Mouse (Mus musculus) limb, embryonic 12.5 days (tissue): ENCODE data around the gene Rhd. TPM values are rescaled to one million over a fixed set of nuclear protein-coding genes. Genes with fewer than 3 reads are reported as not detected.

ENCODE experiments used
- ATAC-seq: fragments of 200-750 bp; cut with Nextera tagmentation; 2 replicates; pipeline ENCODE4 v1.8.0; 2017; ENCODE audit warnings: low read depth, moderate TSS enrichment; ENCODE audit not compliant: insufficient number of reproducible peaks, insufficient read depth, low FRiP score, low TSS enrichment
- H3K27ac ChIP-seq: fragments of 300-500 bp; sonication (generic); 2 replicates; pipeline ENCODE4 v1.5.1; 2016; ENCODE audit warnings: mild to moderate bottlenecking, moderate library complexity
- H3K27me3 ChIP-seq: fragments of 300-500 bp; sonication (generic); 2 replicates; pipeline ENCODE4 v1.6.1; 2016; ENCODE audit warnings: mild to moderate bottlenecking, moderate library complexity
- H3K36me3 ChIP-seq: fragments of 300-500 bp; sonication (generic); 2 replicates; pipeline ENCODE4 v1.6.1; 2016; ENCODE audit warnings: mild to moderate bottlenecking, moderate library complexity
- H3K4me1 ChIP-seq: fragments of 300-500 bp; sonication (generic); replicated peaks from 2 replicates; pipeline ENCODE4 v1.6.1; 2016
- H3K4me2 ChIP-seq: fragments of 300-500 bp; sonication (generic); 2 replicates; pipeline ENCODE4 v1.6.1; 2016; ENCODE audit warnings: mild to moderate bottlenecking, moderate library complexity
- H3K4me3 ChIP-seq: fragments of 300-500 bp; sonication (generic); replicated peaks from 2 replicates; pipeline ENCODE4 v1.5.1; 2016; ENCODE audit warnings: mild to moderate bottlenecking
- H3K9ac ChIP-seq: fragments of 300-500 bp; sonication (generic); replicated peaks from 2 replicates; pipeline ENCODE4 v1.6.1; 2016; ENCODE audit warnings: mild to moderate bottlenecking, moderate library complexity
- H3K9me3 ChIP-seq: fragments of 300-500 bp; sonication (generic); 2 replicates; pipeline ENCODE4 v1.6.1; 2016; ENCODE audit warnings: mild to moderate bottlenecking, moderate library complexity
- WGBS: fragments of 180-500 bp; shearing (Covaris S2); methylation state at CpG from one replicate; pipeline ENCODE4 v1.1.7; 2016; 5-methylcytosine and 5-hydroxymethylcytosine counted together
- polyA plus RNA-seq: library from polyadenylated mRNA; unstranded; fragments of >200 nt; fragmentation: Nextera tagmentation; extraction: Ambion mirVana; gene quantifications from 2 replicates; pipeline ENCODE4 v1.2.1, GENCODE M21; 2016

Rhd gene
- polyA plus RNA-seq, 1 experiment from 2014 or later = 7.8 TPM

GRCm38 (mm10) chr4:134843566-134843965, 20.8 kb upstream of the Rhd start:
- H3K4me3 ChIP-seq = no peak overlapping the region
- ATAC-seq = no peak
- no peak overlapping the region for H3K27ac ChIP-seq
- no peaks in the 10 kb centered on the region for H3K36me3 ChIP-seq
- H3K9ac ChIP-seq = no peak overlapping the region
- H3K4me2 ChIP-seq = no peak overlapping the region
- H3K27me3 ChIP-seq = no peaks in the 10 kb centered on the region
- peaks cover 12% of the 10 kb centered on the region for H3K4me1 ChIP-seq
- WGBS = 87% methylated on average over 4 of the region's 4 CpGs
- no peaks in the 10 kb centered on the region for H3K9me3 ChIP-seq

DNA sequence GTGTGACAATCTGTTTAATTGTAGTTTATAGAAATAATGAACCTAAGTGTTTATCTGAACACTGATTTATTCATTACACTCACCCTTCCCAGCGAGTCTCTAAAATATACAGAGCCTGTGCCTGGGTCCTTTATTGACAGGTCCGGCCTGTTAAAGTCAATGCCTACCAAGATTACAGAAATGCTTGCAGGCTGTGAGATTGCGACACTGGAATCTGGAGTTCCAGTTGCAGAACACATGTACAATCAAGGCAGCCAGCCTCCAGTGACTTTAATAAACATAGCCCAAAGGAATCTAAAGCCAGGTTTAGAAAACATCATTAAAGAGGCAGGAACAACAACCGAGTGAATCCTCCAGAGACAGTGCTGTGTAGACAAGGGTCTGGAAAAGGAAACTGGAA, 16.7 kb upstream of the Rhd start:
- H3K9ac ChIP-seq = no peak overlapping the region
- 67% methylated on average over 4 of the region's 4 CpGs for WGBS
- H3K4me1 ChIP-seq = peaks cover 25% of the 10 kb centered on the region
- H3K27me3 ChIP-seq = no peaks in the 10 kb centered on the region
- no peak overlapping the region for H3K27ac ChIP-seq
- ATAC-seq = no peak
- H3K4me3 ChIP-seq = no peak overlapping the region
- H3K36me3 ChIP-seq = no peaks in the 10 kb centered on the region
- no peak overlapping the region for H3K4me2 ChIP-seq
- H3K9me3 ChIP-seq = no peaks in the 10 kb centered on the region

GRCm38 (mm10) chr4:134850551-134850950, 13.8 kb upstream of the Rhd start:
- peaks cover 30% of the 10 kb centered on the region for H3K4me1 ChIP-seq
- H3K36me3 ChIP-seq = no peaks in the 10 kb centered on the region
- H3K27me3 ChIP-seq = 0 out of 2 replicates have a peak, but pooled peaks cover 5% of the 10 kb centered on the region
- no peak overlapping the region for H3K9ac ChIP-seq
- no peak overlapping the region for H3K4me2 ChIP-seq
- H3K27ac ChIP-seq = no peak overlapping the region
- 74% methylated on average over 4 of the region's 4 CpGs for WGBS
- ATAC-seq = no peak
- H3K4me3 ChIP-seq = no peak overlapping the region; the same call in 1 of the 2 replicates
- no peaks in the 10 kb centered on the region for H3K9me3 ChIP-seq

GRCm38 (mm10) chr4:134851236-134851635, 13.1 kb upstream of the Rhd start:
- Histone ChIP-seq H3K27me3 (peaks cover 11% of the 10 kb centered on the region), H3K9me3 (no peaks in the 10 kb centered on the region), H3K4me3 (peak overlapping the region; percentile 100), H3K27ac (no peak overlapping the region), H3K4me1 (peaks cover 33% of the 10 kb centered on the region), H3K36me3 (no peaks in the 10 kb centered on the region), H3K9ac (no peak overlapping the region), H3K4me2 (peak overlapping the region; percentile 76)
- 24% methylated on average over 2 of the region's 2 CpGs for WGBS
- ATAC-seq = no peak

DNA sequence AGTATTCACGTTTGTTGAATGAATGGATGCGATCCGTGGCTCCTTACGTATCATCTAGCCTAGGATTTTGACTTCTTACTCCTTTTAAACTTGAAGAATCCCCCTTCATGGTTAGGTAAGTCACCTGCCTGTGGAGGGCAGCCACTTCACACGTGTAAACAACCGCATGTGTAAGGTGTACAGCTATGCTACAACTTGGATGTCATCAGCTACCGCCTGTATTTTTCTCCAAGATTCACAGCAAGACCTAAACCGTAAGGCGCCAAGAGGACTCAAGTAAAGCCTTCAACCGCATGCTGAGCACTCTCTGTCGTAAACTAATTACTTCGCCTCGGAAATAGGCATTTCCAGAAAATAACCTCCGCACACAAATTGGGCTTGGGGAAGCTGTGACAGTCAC, 12.5 kb upstream of the Rhd start:
- Histone ChIP-seq H3K27ac (peak overlapping the region; percentile 92; the same call in 1 of the 2 replicates), H3K9ac (peak overlapping the region; percentile 99), H3K9me3 (no peaks in the 10 kb centered on the region), H3K27me3 (peaks cover 13% of the 10 kb centered on the region), H3K4me3 (peak overlapping the region; percentile 100), H3K4me2 (peak overlapping the region; percentile 76), H3K4me1 (peaks cover 38% of the 10 kb centered on the region), H3K36me3 (no peaks in the 10 kb centered on the region)
- WGBS = 13% methylated on average over 14 of the region's 14 CpGs
- ATAC-seq = no peak

DNA sequence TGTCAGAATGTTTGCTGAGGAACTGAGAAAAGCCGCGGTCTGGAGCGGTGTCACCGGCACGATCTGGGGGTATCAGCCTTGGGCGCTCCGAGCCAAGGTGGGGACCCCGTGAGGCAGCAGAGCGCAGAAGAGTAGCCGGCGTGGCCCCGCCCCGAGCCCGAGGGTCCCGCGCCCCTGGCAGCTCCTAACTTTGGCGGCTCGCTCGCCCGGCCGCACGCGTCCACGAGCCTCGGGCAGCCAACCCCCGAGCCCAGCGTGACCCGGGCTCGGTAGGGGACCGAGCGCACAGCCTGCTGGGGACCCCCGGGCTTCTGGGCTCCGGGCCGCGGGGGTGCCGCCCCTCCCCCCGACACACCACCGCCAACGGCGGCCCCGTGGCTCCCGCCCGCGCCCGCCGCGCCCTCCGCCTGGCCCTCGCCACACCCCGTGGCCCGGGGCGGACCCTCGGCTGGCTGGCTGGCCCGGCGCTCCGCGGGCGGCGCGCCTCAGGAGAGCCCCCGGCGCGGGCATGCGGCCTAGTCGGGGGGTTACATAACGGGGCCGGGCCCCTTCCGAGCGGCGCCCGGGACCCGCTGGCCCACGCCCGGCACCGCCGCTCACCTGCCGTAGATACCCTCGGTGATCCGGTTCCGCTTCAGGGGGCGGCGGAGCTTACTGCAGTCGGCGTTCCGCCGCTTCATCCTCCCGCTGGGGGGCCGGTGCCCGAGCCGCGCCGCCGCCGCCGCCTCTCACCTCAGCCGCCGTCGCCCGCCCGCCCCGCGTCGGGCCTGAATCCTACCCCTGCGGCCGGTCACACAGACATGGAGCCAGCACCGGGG, 11.7 kb upstream of the Rhd start:
- 1% methylated on average over 94 of the region's 106 CpGs for WGBS
- peak; percentile 10; the same call in 1 of the 2 replicates for ATAC-seq

DNA sequence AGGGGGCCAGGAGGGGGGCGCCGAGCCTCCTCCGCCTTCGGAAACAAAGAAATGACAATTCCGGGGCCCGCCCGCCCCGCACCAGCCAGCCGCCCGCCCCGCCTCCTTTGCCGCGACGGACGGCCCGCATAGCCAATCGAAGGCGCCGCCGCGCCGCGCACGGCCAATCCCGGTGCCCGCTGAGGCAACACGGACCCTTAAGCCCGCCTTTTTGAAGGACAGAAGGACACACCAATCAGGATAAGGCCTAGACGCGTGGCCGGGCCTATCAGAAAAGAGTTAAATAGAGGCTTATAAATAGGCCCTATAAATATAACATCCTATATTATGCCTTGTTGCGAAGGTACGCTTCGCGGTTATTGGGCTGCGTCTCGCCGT, 11.1 kb upstream of the Rhd start, which contains the start of gene Maco1:
Gene Maco1, minus strand, starts transcription at position 87 of the 378 bp plus-strand sequence.
- Histone ChIP-seq H3K9me3 (no peaks in the 10 kb centered on the region), H3K27me3 (peaks cover 13% of the 10 kb centered on the region), H3K4me1 (peaks cover 27% of the 10 kb centered on the region), H3K9ac (peak within 1 kb of the TSS; percentile 99), H3K4me2 (peak within 1 kb of the TSS; percentile 76), H3K27ac (peak within 1 kb of the TSS; percentile 92), H3K4me3 (peak within 1 kb of the TSS; percentile 100), H3K36me3 (no peaks in the 10 kb centered on the region)
- peak; percentile 95 for ATAC-seq
- under 1% methylated on average over 38 of the region's 38 CpGs for WGBS

More for the DNA sequence above, 11.7 kb upstream of the Rhd start:
- H3K4me2 ChIP-seq = peak overlapping the region; percentile 76
- peak overlapping the region; percentile 92 for H3K27ac ChIP-seq
- H3K9ac ChIP-seq = peak overlapping the region; percentile 99
- H3K36me3 ChIP-seq = no peaks in the 10 kb centered on the region
- H3K27me3 ChIP-seq = peaks cover 13% of the 10 kb centered on the region
- H3K4me1 ChIP-seq = peaks cover 33% of the 10 kb centered on the region
- peak overlapping the region; percentile 100 for H3K4me3 ChIP-seq
- no peaks in the 10 kb centered on the region for H3K9me3 ChIP-seq

- ATAC-seq = peak; percentile 90
- Histone ChIP-seq H3K9me3 (no peaks in the 10 kb centered on the region), H3K27ac (peak overlapping the region; percentile 86), H3K36me3 (no peaks in the 10 kb centered on the region), H3K4me3 (peak overlapping the region; percentile 100), H3K4me1 (peaks cover 26% of the 10 kb centered on the region), H3K4me2 (peak overlapping the region; percentile 76), H3K27me3 (peaks cover 13% of the 10 kb centered on the region), H3K9ac (peak overlapping the region; percentile 56)
- under 1% methylated on average over 91 of the region's 91 CpGs for WGBS
Measured at GRCm38 (mm10) chr4:134853637-134854485, 10.5 kb upstream of the Rhd start.

GRCm38 (mm10) chr4:134855371-134855770, 9.0 kb upstream of the Rhd start:
- Histone ChIP-seq H3K27ac (no peak overlapping the region), H3K4me3 (no peak overlapping the region), H3K9ac (no peak overlapping the region), H3K9me3 (no peaks in the 10 kb centered on the region), H3K4me1 (peaks cover 26% of the 10 kb centered on the region), H3K4me2 (no peak overlapping the region), H3K27me3 (peaks cover 13% of the 10 kb centered on the region), H3K36me3 (no peaks in the 10 kb centered on the region)
- no peak for ATAC-seq
- 50% methylated on average over 3 of the region's 3 CpGs for WGBS

DNA sequence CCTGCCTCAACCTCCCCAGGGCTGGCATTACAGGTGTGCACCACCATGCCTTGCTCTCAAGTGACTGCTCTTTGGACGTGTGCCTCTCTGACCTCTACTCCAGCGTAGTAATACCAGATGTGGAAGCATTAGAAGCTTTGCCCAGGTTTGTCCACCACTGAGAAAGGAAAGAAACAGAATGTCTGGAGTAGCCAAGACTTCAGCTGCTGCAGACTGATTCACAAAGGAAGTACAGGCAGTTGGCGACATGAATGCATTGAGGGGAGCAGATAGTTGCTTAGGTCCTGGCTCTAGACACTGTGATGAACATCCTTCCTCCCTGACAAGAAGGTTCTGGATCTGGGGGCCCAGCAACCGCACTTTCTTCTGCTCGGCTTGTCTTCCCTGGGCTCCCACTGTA, 8.3 kb upstream of the Rhd start:
- Histone ChIP-seq H3K9ac (0 out of 2 replicates have a peak overlapping the region, but pooled peaks have one; percentile 27), H3K4me2 (no peak overlapping the region), H3K9me3 (no peaks in the 10 kb centered on the region), H3K27me3 (peaks cover 13% of the 10 kb centered on the region), H3K36me3 (no peaks in the 10 kb centered on the region), H3K4me3 (no peak overlapping the region), H3K27ac (no peak overlapping the region), H3K4me1 (peaks cover 24% of the 10 kb centered on the region)
- no peak for ATAC-seq
- 50% methylated on average over 5 of the region's 5 CpGs for WGBS

DNA sequence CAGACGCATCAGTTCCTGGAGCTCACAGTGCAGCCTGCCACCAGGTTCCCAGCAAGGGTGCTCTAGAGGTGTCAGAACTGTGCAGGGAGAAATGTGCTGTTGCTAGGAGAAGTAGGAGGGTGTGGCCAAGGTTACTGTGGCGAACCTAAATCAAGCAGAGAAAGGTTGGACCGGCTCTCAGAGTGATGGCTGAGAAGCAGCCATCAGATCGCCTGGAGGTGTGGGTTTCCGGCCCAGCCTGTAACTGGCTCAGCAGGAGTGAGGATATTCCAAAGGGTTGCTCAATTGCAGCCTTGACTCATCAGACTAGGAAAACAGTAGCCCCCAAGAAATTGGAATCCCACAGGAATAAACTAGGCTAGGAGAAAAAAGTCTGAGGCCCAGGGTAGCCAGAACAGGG, 7.8 kb upstream of the Rhd start:
- H3K4me1 ChIP-seq = peaks cover 19% of the 10 kb centered on the region
- H3K9me3 ChIP-seq = no peaks in the 10 kb centered on the region
- H3K27me3 ChIP-seq = peaks cover 13% of the 10 kb centered on the region
- no peak overlapping the region for H3K4me2 ChIP-seq
- no peak overlapping the region for H3K4me3 ChIP-seq
- no peak overlapping the region for H3K9ac ChIP-seq
- ATAC-seq = no peak
- no peak overlapping the region for H3K27ac ChIP-seq
- WGBS = 17% methylated on average over 5 of the region's 5 CpGs
- no peaks in the 10 kb centered on the region for H3K36me3 ChIP-seq
